Mouse (Mus musculus) spleen, postnatal 36 days (tissue): Measurements from ENCODE around the gene Tmed1.
"Not testable (repeated sequence)": the region's sequence is repeated elsewhere in the genome, so short reads cannot be mapped to it uniquely, and the experiment has no call there.

Experiments
- DNase-seq, 2 experiments: peaks; one replicate each; pipeline ENCODE4 v3.0.0; 2022; ENCODE audit warnings: low spot score in 2 of 2, mixed read lengths in 1 of 2

The Tmed1 gene

DNA sequence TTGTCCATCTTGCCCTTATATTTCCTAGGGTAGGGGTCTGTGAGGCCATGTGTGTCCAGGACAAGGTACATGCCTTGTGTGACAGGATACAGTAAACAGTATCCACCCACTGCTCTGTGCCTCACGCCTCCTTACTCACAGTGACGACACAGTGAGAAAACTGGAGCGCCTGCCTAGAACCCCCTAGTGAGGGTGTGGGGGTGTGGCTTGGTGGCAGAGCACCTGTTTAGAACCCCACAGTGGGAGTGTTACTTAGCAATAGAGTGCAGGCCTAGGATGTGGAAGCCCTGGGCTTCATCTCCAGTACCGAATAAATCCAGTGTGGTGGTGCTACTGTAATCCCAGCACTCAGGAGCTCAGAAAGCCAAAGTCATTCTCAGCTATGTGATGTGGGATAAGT is 37.1 kb downstream of the Tmed1 start:
- no peak for DNase-seq

DNA sequence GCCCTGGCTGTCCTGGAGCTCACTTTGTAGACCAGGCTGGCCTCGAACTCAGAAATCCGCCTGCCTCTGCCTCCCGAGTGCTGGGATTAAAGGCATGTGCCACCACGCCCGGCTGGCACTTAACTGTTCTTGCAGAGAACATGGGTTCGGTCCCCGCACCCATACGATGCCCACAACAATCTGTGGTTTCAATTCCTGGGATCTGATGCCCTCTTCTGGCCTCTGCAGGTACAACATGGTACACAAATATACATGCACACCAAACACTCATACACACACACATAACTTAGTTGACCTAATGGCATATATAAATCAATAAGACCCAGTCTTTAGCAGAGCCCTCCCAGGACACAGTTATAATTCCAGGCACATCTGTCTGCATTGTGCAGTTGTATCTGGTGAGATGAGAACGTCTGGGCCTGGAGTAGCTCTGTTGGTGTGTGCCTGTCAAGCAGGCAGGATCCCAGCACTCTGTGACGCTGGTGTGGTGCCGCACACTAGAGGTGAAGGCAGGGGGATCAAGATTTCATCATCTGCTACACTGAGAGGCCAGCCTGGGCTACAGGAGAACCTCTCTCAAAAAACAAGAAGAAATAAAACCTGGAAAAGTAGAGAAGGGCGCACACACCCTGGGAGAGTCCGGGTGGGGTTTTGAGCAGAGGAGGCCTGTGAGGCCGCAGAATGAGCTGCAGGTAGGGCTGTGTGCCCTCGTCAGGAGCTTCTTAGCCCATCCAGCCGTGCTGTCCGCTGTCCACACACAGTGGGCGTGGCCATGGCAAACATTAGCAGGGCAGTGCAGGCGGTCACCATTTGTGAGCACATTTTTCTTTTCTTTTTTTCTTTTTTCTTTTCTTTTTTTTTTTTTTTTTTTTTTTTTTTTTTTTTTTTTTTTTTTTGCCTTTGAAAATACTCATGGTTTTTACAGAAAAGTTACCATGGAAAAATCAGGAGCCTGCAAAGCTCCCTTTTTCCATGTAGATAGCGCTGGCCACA is 40.7 kb downstream of the Tmed1 start:
- DNase-seq, result peak; percentile 45 to 66

DNA sequence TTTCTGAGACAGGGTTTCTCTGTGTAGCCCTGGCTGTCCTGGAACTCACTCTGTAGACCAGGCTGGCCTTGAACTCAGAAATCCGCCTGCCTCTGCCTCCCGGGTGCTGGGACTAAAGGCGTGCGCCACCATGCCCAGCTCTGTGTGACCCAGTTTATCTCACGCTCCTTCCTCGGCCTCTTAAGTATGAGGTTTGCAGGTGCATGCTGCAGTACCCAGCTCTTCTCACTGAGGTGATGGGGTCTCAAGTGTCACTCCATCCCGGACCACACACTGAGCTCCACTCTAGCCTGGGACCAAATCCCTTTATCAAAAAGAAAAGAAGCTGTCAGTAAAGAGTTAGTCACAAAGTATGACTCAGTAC is 45.5 kb downstream of the Tmed1 start:
- not testable (repeated sequence) for DNase-seq

GRCm38 (mm10) chr9:21463766-21464564 is 46.1 kb downstream of the Tmed1 start:
- no peak for DNase-seq

DNA sequence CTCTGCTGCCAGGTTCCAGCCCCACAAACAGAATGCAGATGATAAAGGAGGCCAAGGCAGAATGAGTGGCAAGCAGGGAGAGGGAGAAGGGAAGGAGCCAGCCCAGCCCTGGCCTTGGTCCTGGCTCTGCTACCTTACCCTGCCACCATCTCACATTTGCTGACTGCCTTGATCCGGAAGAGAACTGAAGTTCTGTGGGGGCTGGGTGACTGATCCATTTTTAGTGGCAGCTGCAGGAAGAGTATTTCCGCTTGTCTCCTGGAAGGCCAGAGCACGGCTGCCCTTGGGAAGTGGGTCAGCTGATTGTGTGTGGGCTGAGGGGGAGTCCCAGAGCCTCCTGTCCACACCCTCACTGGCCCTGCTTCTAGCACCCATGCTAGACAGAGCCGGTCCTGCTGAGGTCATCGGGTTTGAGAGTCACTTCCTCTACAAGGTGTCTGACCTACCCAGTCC is 46.9 kb downstream of the Tmed1 start:
- peak; percentile 44 to 49 for DNase-seq

GRCm38 (mm10) chr9:21460400-21460940 is 49.6 kb downstream of the Tmed1 start:
- no peak for DNase-seq

DNA sequence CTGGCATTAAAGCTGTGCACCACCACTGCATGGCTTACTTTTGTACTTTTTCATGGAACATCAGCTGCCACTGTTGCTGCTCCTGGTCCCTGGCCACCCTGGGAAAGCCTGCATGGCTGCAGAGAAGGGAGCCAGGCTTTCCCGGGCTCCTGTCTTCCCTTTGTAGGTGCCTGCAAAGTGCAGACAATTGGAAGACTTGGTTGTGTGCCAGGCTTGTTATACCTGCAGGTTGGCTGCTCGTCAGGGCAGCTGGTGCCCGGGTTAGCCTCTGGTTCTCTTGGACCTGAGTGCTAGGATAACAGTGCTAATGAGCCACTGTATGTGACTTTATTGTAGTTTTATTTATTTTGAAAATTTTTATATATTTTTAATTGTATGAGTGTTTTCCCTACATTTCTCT is 51.2 kb downstream of the Tmed1 start:
- no peak for DNase-seq
